Mouse (Mus musculus) retina, postnatal 7 days (tissue): ENCODE data around the gene Cdkl3.

Experiments used
- DNase-seq: peaks from one replicate; pipeline ENCODE4 v3.0.0-alpha.2; 2012; ENCODE audit warnings: low read depth, low spot score

The Cdkl3 gene

GRCm38 (mm10) chr11:52011541-52011940, 7.5 kb downstream of the Cdkl3 start:
- no peak for DNase-seq

- DNase-seq = no peak
Measured at GRCm38 (mm10) chr11:52018217-52018616, 14.2 kb downstream of the Cdkl3 start.

- DNase-seq = no peak
Measured at GRCm38 (mm10) chr11:52032356-52032755, 28.3 kb downstream of the Cdkl3 start.

- no peak for DNase-seq
Measured at GRCm38 (mm10) chr11:52033953-52034352, 29.9 kb downstream of the Cdkl3 start.

GRCm38 (mm10) chr11:52035905-52036304, 31.9 kb downstream of the Cdkl3 start:
- no peak for DNase-seq

GRCm38 (mm10) chr11:52037659-52038058, 33.6 kb downstream of the Cdkl3 start:
- DNase-seq = no peak

GRCm38 (mm10) chr11:52043224-52043623, 39.2 kb downstream of the Cdkl3 start:
- DNase-seq = no peak

- DNase-seq = no peak
Measured at GRCm38 (mm10) chr11:52044156-52044555, 40.1 kb downstream of the Cdkl3 start.

- DNase-seq = no peak
Measured at GRCm38 (mm10) chr11:52046446-52047165, 42.6 kb downstream of the Cdkl3 start.

GRCm38 (mm10) chr11:52053371-52053770, 49.4 kb downstream of the Cdkl3 start:
- DNase-seq = no peak

GRCm38 (mm10) chr11:52054728-52055127, 50.7 kb downstream of the Cdkl3 start:
- no peak for DNase-seq

GRCm38 (mm10) chr11:52056198-52056597, 52.2 kb downstream of the Cdkl3 start:
- no peak for DNase-seq

GRCm38 (mm10) chr11:52059001-52059400, 55.0 kb downstream of the Cdkl3 start:
- no peak for DNase-seq

- no peak for DNase-seq
Measured at GRCm38 (mm10) chr11:52060315-52060714, 56.3 kb downstream of the Cdkl3 start.

- DNase-seq = no peak
Measured at GRCm38 (mm10) chr11:52062406-52062805, 58.4 kb downstream of the Cdkl3 start.

GRCm38 (mm10) chr11:52064398-52064797, 60.4 kb downstream of the Cdkl3 start:
- DNase-seq = no peak

GRCm38 (mm10) chr11:52065841-52066240, 61.8 kb downstream of the Cdkl3 start:
- DNase-seq = no peak

GRCm38 (mm10) chr11:52071768-52072167, 67.7 kb downstream of the Cdkl3 start:
- no peak for DNase-seq

GRCm38 (mm10) chr11:52073528-52074170, 69.6 kb downstream of the Cdkl3 start:
- no peak for DNase-seq

- DNase-seq = no peak
Measured at GRCm38 (mm10) chr11:52074626-52075470, 70.8 kb downstream of the Cdkl3 start.

- no peak for DNase-seq
Measured at GRCm38 (mm10) chr11:52075794-52076633, 72.0 kb downstream of the Cdkl3 start.
